Mouse (Mus musculus): ENCODE measurements around the gene Amer3.
"Not testable (repeated sequence)": the region's sequence is repeated elsewhere in the genome, so short reads cannot be mapped to it uniquely, and the experiment has no call there.

The Amer3 gene

GRCm38 (mm10) chr1:34578851-34579781, at the start of gene Amer3:
Gene Amer3 (plus strand): TSS chr1:34579657.
- DNase-seq (ENCODE audit: low spot score in 2 of 2) = peak; percentile 59 to 75

- DNase-seq (ENCODE audit: low spot score in 2 of 2) = not testable (repeated sequence)
Observed at GRCm38 (mm10) chr1:34534574-34534973, 44.9 kb upstream of the Amer3 start.

DNA sequence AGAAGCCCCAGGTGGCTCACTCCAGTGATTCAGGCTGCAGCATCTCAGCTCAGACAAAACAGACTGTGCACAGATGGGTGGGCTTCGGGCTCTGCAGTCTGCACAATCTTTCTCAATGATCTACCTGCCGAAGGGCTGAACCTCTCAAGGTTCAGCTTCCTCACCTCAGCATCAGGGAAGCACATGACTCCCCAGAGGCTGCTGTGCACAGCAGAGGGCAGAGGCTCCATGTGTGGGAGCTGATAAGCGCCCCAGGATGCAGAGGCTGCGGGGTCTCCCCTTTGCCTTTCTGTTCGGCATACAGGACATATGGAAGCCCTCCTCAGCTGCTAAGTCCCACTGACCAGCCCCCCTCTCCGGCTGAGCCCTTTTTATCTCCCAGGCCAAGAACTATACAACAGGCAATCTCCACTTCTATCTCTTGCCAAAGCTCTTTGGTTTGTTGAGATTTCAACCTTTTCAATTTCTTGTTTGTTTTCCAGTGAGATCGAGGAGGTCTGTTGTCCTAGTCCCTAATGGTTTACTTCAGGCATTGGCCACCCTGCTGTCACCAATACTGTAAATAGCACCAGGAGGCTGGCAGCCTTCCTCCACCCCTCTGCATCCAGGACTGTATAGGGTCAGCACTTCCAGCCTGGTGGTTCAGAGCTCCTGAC, 44.3 kb upstream of the Amer3 start, which contains the start of gene Cfc1:
Gene Cfc1, plus strand, starts transcription at position 606 of the 656 bp plus-strand sequence.
- not testable (repeated sequence) for DNase-seq (ENCODE audit: low spot score in 2 of 2)

DNA sequence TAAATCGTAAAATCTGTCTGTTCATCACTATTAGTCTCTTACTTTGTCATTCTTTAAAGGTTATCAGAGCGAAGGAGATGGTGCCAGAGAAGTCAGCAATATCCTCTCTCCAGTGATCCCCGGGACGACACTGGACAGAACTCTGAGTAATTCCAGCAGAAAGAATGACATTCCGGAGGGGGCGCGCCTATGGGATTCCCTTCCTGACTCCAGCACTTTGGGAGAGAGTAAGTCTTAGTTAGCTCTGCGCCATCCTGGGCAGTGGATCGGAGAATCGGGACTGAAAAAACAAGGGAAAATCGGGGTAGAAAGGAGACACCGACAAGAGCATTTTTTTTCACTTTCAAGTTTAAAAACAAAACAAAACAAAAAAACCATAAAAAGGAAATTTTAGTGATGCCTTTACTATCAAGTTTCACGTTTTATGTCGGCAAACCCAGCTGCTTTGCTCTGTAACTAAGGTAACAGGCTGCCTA, 43.1 kb upstream of the Amer3 start:
- no peak for DNase-seq (ENCODE audit: low spot score in 2 of 2)

- peak in 1 of 2 experiments; percentile 24 for DNase-seq (ENCODE audit: low spot score in 2 of 2)
Observed at GRCm38 (mm10) chr1:34536767-34537485, 42.5 kb upstream of the Amer3 start.

DNA sequence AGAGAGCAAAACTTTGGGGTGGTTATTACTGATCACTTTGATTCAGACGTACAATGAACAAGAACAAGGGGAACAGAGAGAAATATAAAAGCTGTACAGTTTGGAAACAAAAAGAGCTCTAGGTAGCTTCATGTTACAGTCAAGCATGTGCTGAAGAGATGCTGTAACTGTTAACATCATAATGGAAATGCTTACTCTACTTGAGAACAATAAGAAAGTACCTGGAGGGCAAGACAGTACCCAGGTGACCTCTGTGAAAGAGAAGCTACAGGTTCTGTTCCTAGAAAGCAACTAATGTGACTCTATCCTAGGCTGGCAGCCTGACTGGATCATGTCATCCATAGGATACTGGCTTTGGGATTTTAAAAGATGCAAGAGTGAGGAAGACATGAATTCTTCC, 32.4 kb upstream of the Amer3 start:
- DNase-seq (ENCODE audit: low spot score in 2 of 2) = no peak

DNA sequence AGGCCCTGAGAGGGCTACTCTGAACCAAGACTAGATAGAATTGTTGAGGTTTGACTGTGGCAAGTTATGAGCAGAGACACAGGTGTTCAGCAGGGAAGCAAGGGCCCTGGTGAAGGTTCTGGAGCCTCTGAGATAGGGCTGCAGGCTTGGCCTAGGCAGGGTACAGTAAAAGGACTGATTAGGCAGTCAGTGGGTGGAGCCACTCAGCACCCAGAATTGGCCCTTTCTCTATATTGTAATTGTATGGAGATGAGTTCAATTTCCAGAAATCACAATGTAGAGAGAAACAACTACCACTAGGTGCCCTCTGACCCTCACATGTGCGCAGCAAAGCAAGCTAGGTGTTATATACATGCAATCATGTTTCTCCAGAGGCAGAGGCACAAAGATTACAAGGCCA, 25.8 kb upstream of the Amer3 start:
- DNase-seq (ENCODE audit: low spot score in 2 of 2) = no peak

- no peak for DNase-seq (ENCODE audit: low spot score in 2 of 2)
Observed at GRCm38 (mm10) chr1:34554275-34554674, 25.2 kb upstream of the Amer3 start.

DNA sequence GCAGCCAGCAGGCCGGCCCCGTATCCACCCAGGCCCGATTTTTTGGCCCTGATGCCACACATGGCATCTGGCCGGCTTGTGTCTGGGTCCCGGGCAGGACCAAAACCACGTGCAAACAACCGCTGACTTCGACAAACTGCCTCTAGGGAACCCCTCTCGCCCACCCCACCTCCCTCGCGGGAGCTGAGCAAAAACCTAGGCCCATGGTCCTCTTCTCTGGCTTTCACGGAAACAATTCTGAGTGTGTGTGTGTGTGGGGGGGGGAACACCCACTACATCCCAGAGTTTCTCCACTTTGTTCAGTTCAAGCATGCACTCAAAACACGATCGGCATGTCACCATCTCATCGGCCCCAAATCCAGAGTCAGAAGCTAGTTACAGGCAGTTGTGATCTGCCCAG, 18.6 kb upstream of the Amer3 start, which contains the start of gene Prss40:
Gene Prss40, minus strand, starts transcription at position 101 of the 400 bp plus-strand sequence.
- DNase-seq (ENCODE audit: low spot score in 2 of 2) = no peak

- DNase-seq (ENCODE audit: low spot score in 2 of 2) = no peak
Observed at GRCm38 (mm10) chr1:34564383-34565045, 14.9 kb upstream of the Amer3 start.

DNA sequence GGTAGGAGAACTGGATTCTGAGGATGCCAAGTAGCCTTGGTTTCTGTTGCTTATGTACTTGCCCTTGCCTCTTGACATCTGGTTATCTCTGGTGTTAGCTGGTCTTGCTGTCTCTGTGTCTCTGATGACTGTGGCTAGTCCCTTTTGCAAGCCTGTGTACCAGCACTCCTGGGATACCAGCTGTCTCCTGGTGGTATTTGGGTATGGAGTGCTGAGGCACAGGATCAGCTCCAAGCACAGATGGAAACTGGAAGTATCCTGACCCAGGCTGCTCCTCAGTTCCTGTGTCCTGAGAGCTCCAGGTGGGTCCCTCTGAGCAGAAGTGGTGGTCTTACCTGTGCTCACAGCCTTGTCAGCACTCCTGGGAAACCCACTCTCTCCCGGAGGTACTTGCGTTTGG, 11.3 kb upstream of the Amer3 start:
- DNase-seq (ENCODE audit: low spot score in 2 of 2) = no peak

GRCm38 (mm10) chr1:34569876-34570275, 9.6 kb upstream of the Amer3 start:
- DNase-seq (ENCODE audit: low spot score in 2 of 2) = no peak

- DNase-seq (ENCODE audit: low spot score in 2 of 2) = no peak
Observed at GRCm38 (mm10) chr1:34571431-34571830, 8.0 kb upstream of the Amer3 start.

- no peak for DNase-seq (ENCODE audit: low spot score in 2 of 2)
Observed at GRCm38 (mm10) chr1:34573221-34573620, 6.2 kb upstream of the Amer3 start.

DNA sequence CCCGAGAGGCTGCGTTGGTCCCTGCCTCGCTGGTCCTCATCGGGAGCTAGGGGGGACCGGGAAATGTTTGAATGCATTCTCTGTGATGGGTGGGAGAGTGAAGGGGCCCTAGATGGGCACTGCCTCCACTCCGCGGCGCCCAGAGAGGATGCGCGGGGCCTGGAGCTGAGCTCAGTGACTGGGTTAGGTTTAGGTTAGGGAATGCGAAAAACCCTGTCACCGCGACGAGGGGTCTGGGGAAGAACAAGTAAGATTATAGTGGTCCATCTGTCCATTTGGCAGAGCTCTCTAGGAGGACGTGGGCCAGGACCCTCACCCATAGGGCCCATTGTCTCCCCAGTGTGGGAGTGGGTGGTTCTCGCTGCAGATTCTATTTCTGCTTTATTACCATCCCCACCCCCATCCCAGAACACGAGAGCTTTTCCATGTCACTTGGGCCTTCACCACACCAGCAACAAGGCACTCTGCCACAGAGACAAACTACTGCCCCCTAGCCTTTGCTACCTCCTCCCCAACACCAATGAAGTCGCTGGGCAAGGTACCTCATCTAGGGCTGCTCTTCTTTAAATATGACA, 412 bp downstream of the Amer3 start:
- no peak for DNase-seq (ENCODE audit: low spot score in 2 of 2)

GRCm38 (mm10) chr1:34582218-34582617, 2.8 kb downstream of the Amer3 start:
- no peak for DNase-seq (ENCODE audit: low spot score in 2 of 2)

GRCm38 (mm10) chr1:34583821-34584263, 4.4 kb downstream of the Amer3 start:
- no peak for DNase-seq (ENCODE audit: low spot score in 2 of 2)

- DNase-seq (ENCODE audit: low spot score in 2 of 2) = no peak
Observed at GRCm38 (mm10) chr1:34584736-34585135, 5.3 kb downstream of the Amer3 start.

DNA sequence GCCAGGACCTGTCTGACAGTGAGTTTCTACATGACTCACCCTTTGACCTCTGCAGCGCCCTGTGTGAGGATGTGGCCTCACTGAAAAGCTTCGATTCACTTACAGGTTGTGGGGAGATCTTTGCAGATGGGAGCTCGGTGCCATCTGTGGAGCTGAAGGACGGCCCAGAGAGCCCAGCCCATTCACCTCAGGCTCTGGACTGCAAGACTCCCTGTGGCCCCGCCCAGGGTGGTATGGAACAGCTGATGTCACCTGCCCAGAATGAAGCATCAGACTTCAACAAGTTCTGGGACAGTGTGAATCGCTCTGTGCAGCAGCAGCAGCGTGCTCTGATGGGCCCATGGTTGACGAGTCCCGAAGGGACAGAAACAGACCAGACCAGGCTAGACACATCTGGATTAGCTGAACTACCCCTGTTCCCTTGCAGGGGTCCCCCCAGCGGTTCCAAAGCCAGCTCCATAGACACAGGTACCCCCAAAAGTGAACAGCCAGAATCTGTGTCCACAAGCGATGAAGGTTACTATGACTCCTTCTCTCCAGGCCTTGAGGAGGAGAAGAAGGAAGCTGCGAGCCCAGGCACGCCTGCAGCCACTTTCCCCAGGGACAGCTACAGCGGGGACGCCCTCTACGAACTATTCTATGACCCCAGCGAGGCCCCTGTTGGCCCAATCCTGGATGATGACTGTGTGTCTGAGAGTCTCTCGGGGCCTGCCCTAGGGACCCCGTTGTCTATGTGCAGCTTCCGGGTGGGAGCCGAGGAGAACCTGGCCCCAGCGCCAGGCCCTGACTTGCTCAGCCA, 8.0 kb downstream of the Amer3 start:
- DNase-seq (ENCODE audit: low spot score in 2 of 2) = no peak

GRCm38 (mm10) chr1:34600000-34600399, 20.5 kb downstream of the Amer3 start:
- no peak for DNase-seq (ENCODE audit: low spot score in 2 of 2)

All from urinary bladder, postnatal 4 days (tissue).